ENCODE assay signal across 14 mouse cellular contexts in genomic region chr5:114581486-114581885, GRCm38 (mm10). TPM values are rescaled to one million over a fixed set of nuclear protein-coding genes. Genes with fewer than 3 reads are reported as not detected.
DNase-seq lines count a peak whose midpoint lies in the region; ATAC-seq lines count a peak whose summit lies in the region.
"Had no signal": no experiment of that assay in that cellular context is flagged by ENCODE, and none has a peak within 500 bp of the region (broad histone marks: within the 10 kb centered on the region; RNA-seq: fewer than 3 reads in every experiment).

No protein-coding gene starts in this region.

- H3K36me3 ChIP-seq in kidney, embryonic 14.5 days (ENCODE audit: control insufficient read depth, insufficient read depth, low read length): no peaks in the 10 kb centered on the region
- H3K36me3 ChIP-seq in embryonic facial prominence, embryonic 10.5 days (replicated peaks): peaks cover 10% of the 10 kb centered on the region
- H3K36me3 ChIP-seq in hindbrain, embryonic 13.5 days: no peaks in the 10 kb centered on the region
- H3K36me3 ChIP-seq: heart, embryonic 10.5 days; limb, embryonic 12.5 days had no signal

- 84% methylated on average over 12 of the region's 12 CpGs for WGBS in kidney, embryonic 14.5 days
- 78% methylated on average over 12 of the region's 12 CpGs for WGBS in embryonic facial prominence, embryonic 10.5 days
- 56% methylated on average over 12 of the region's 12 CpGs for WGBS in hindbrain, embryonic 13.5 days

- no peak for ATAC-seq in kidney, embryonic 14.5 days (ENCODE audit: low FRiP score, low TSS enrichment)
- no peak for ATAC-seq in hindbrain, embryonic 13.5 days (ENCODE audit: low FRiP score)

- H3K4me2 ChIP-seq in kidney, embryonic 14.5 days (replicated peaks; ENCODE audit: low read depth, low read length): no peak overlapping the region
- no peak overlapping the region for H3K4me2 ChIP-seq in hindbrain, embryonic 13.5 days
- H3K4me2 ChIP-seq: limb, embryonic 12.5 days; lung, embryonic 14.5 days had no signal

- peaks cover 42% of the 10 kb centered on the region for H3K4me1 ChIP-seq in kidney, embryonic 14.5 days (ENCODE audit: control insufficient read depth, insufficient read depth, low read length)
- H3K4me1 ChIP-seq in embryonic facial prominence, embryonic 10.5 days: peaks cover 84% of the 10 kb centered on the region
- peaks cover 93% of the 10 kb centered on the region for H3K4me1 ChIP-seq in hindbrain, embryonic 13.5 days (replicated peaks)

- no peak overlapping the region for H3K4me3 ChIP-seq in kidney, embryonic 14.5 days (ENCODE audit: low read length)
- H3K4me3 ChIP-seq in embryonic facial prominence, embryonic 10.5 days: no peak overlapping the region
- H3K4me3 ChIP-seq in hindbrain, embryonic 13.5 days: no peak overlapping the region
- H3K4me3 ChIP-seq: heart, embryonic 10.5 days; limb, embryonic 12.5 days had no signal

- H3K9ac ChIP-seq in kidney, embryonic 14.5 days (ENCODE audit: low read depth, low read length): 0 out of 2 replicates have a peak overlapping the region, but pooled peaks have one; percentile 2
- H3K9ac ChIP-seq in hindbrain, embryonic 13.5 days: peak overlapping the region; percentile 49; the same call in 1 of the 2 replicates
- H3K9ac ChIP-seq: limb, embryonic 12.5 days; lung, embryonic 14.5 days had no signal

- H3K27me3 ChIP-seq in kidney, embryonic 14.5 days (ENCODE audit: control insufficient read depth, insufficient read depth, low read length): no peaks in the 10 kb centered on the region
- H3K27me3 ChIP-seq in embryonic facial prominence, embryonic 10.5 days (replicated peaks; ENCODE audit: low read depth, poor library complexity, severe bottlenecking): no peaks in the 10 kb centered on the region; the same call in 1 of the 2 replicates
- H3K27me3 ChIP-seq in hindbrain, embryonic 13.5 days: 0 out of 2 replicates have a peak, but pooled peaks cover 3% of the 10 kb centered on the region

- H3K9me3 ChIP-seq in kidney, embryonic 14.5 days (ENCODE audit: control insufficient read depth, low read length): no peaks in the 10 kb centered on the region
- no peaks in the 10 kb centered on the region for H3K9me3 ChIP-seq in embryonic facial prominence, embryonic 10.5 days
- no peaks in the 10 kb centered on the region for H3K9me3 ChIP-seq in hindbrain, embryonic 13.5 days
- H3K9me3 ChIP-seq: heart, embryonic 10.5 days; limb, embryonic 12.5 days had no signal

- no peak overlapping the region for H3K27ac ChIP-seq in kidney, embryonic 14.5 days (ENCODE audit: low read depth, low read length)
- peak overlapping the region; percentile 65; the same call in 1 of the 2 replicates for H3K27ac ChIP-seq in embryonic facial prominence, embryonic 10.5 days (replicated peaks)
- peak overlapping the region; percentile 70 for H3K27ac ChIP-seq in hindbrain, embryonic 13.5 days
- H3K27ac ChIP-seq: heart, embryonic 10.5 days; limb, embryonic 12.5 days had no signal

- DNase-seq in kidney, adult 9 months: no peak
- peak; percentile 55 to 74 for DNase-seq in adrenal gland, postnatal 36 days
- no peak for DNase-seq in embryonic facial prominence, embryonic 10.5 days (ENCODE audit: low spot score)
- no peak for DNase-seq in heart, adult 9 months (ENCODE audit: low spot score in 2 of 2)
- DNase-seq in spleen, postnatal 4 days (ENCODE audit: low spot score in 2 of 2): no peak
- DNase-seq in ovary, postnatal 36 days (ENCODE audit: low spot score): no peak
- DNase-seq: cerebellum, adult 9-11 months; lung, embryonic 14.5 days; spleen, adult 18-20 months had no signal

RNA-seq across cellular contexts. Expression of gene Fam222a, which starts 13.7 kb away (rescaled TPM):
- polyA plus RNA-seq in kidney, embryonic 14.5 days (2014; fragmentation: Nextera tagmentation; extraction: Ambion mirVana): 5.6 and 5.8 TPM in 2 replicates
- total RNA-seq in adrenal gland, postnatal 36 days (2021): 100 to 1,000 TPM in 1 of 2 experiments, 10 to 100 TPM in 1; 52.1 to 118 TPM
- 2.3 and 3.8 TPM in 2 replicates for polyA plus RNA-seq in embryonic facial prominence, embryonic 10.5 days (2016; fragmentation: Nextera tagmentation; extraction: Ambion mirVana)
- polyA plus RNA-seq in hindbrain, embryonic 13.5 days (2015; fragmentation: Nextera tagmentation; extraction: Ambion mirVana): 5.8 and 6.4 TPM in 2 replicates
- total RNA-seq: CH12.LX had no signal

Comparison
In these comparisons a context has a peak if more than half of its experiments do, and no peak if none do; other contexts are left out.
1. DNase-seq: peak in adrenal gland, postnatal 36 days (2 of 2); none in kidney, adult 9 months (single experiment), embryonic facial prominence, embryonic 10.5 days (single experiment), heart, adult 9 months (0 of 2), spleen, postnatal 4 days (0 of 2) and ovary, postnatal 36 days (single experiment).